Mouse (Mus musculus) small intestine, adult 2 months (tissue): ENCODE results near the gene Aldh3b3.

Source experiments
- CTCF ChIP-seq: fragments of 200-500 bp; IDR thresholded peaks from 2 replicates; pipeline ENCODE4 v1.5.1; 2012; ENCODE audit warnings: low read depth, mild to moderate bottlenecking, control low read depth, inconsistent platforms, low read length, moderate library complexity, mixed read lengths; ENCODE audit not compliant: insufficient replicate concordance, insufficient read length; ENCODE audit errors: extremely low read depth
- POLR2A ChIP-seq: fragments of 200-500 bp; IDR thresholded peaks from 2 replicates; pipeline ENCODE4 v1.6.1; 2012; ENCODE audit warnings: low read depth, mild to moderate bottlenecking, control low read depth, inconsistent platforms, low read length, moderate library complexity

- TF ChIP-seq CTCF: no peak
- TF ChIP-seq POLR2A: no peak
Measured at GRCm38 (mm10) chr19:3997231-3997630, 38.8 kb downstream of the Aldh3b3 start.
